Mouse (Mus musculus) liver, embryonic 12.5 days (tissue): Measurements from ENCODE around the gene Fam228a. TPM values are rescaled to one million over a fixed set of nuclear protein-coding genes. Genes with fewer than 3 reads are reported as not detected.
"Not testable (repeated sequence)": the region's sequence is repeated elsewhere in the genome, so short reads cannot be mapped to it uniquely, and the experiment has no call there.

Source experiments
- ATAC-seq: fragments of 200-750 bp; cut with Nextera tagmentation; 2 replicates; pipeline ENCODE4 v1.8.0; 2017; ENCODE audit warnings: moderate number of reproducible peaks, mild to moderate bottlenecking, moderate library complexity
- H3K27ac ChIP-seq: fragments of 300-500 bp; sonication (generic); 2 replicates; pipeline ENCODE4 v1.5.1; 2016; ENCODE audit warnings: mild to moderate bottlenecking
- H3K27me3 ChIP-seq: fragments of 300-500 bp; sonication (generic); replicated peaks from 2 replicates; pipeline ENCODE4 v1.6.1; 2016; ENCODE audit warnings: mild to moderate bottlenecking, moderate library complexity
- H3K36me3 ChIP-seq: fragments of 300-500 bp; sonication (generic); 2 replicates; pipeline ENCODE4 v1.6.1; 2016; ENCODE audit warnings: mild to moderate bottlenecking, moderate library complexity
- H3K4me1 ChIP-seq: fragments of 300-500 bp; sonication (generic); 2 replicates; pipeline ENCODE4 v1.6.1; 2016
- H3K4me2 ChIP-seq: fragments of 300-500 bp; sonication (generic); 2 replicates; pipeline ENCODE4 v1.6.1; 2016; ENCODE audit warnings: mild to moderate bottlenecking, moderate library complexity
- H3K4me3 ChIP-seq: fragments of 300-500 bp; sonication (generic); 2 replicates; pipeline ENCODE4 v1.5.1; 2016; ENCODE audit warnings: mild to moderate bottlenecking, moderate library complexity
- H3K9ac ChIP-seq: fragments of 300-500 bp; sonication (generic); 2 replicates; pipeline ENCODE4 v1.6.1; 2016; ENCODE audit warnings: mild to moderate bottlenecking, moderate library complexity
- H3K9me3 ChIP-seq: fragments of 300-500 bp; sonication (generic); replicated peaks from 2 replicates; pipeline ENCODE4 v1.6.1; 2016; ENCODE audit warnings: mild to moderate bottlenecking, moderate library complexity
- WGBS: fragments of 180-500 bp; shearing (Covaris S2); methylation state at CpG from one replicate; pipeline ENCODE4 v1.1.7; 2016; ENCODE audit not compliant: insufficient replicate concordance; 5-methylcytosine and 5-hydroxymethylcytosine counted together
- polyA plus RNA-seq: library from polyadenylated mRNA; unstranded; fragments of >200 nt; fragmentation: Nextera tagmentation; extraction: Ambion mirVana; gene quantifications from 2 replicates; pipeline ENCODE4 v1.2.1, GENCODE M21; 2016

Fam228a gene
- polyA plus RNA-seq, 1 experiment from 2014 or later, result 0.20 TPM

DNA sequence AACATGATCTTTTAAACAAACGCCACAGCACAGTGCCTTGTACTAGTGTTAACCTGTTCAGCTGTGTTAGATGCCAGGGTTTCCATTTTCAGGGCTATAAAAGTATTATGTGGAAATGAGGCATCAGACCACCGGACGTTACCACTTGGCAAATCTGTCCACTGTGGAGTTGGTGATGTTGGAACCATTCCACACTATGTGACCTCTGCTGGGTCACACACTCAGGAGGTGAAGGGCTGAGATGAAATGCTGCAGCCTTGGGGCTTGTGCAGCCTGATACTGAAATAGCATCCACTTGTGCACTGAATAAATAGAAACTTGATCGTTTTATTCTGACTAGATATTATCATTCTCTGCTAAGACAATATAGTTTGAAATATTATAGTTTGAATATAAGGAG, 24.9 kb downstream of the Fam228a start:
- ATAC-seq, result no peak
- Histone ChIP-seq H3K4me3 (no peak overlapping the region), H3K9me3 (no peaks in the 10 kb centered on the region), H3K27me3 (0 out of 2 replicates have a peak, but pooled peaks cover 3% of the 10 kb centered on the region), H3K9ac (no peak overlapping the region), H3K4me2 (no peak overlapping the region), H3K36me3 (peaks cover 48% of the 10 kb centered on the region), H3K27ac (no peak overlapping the region), H3K4me1 (peaks cover 42% of the 10 kb centered on the region)
- 81% methylated on average over 4 of the region's 4 CpGs for WGBS

DNA sequence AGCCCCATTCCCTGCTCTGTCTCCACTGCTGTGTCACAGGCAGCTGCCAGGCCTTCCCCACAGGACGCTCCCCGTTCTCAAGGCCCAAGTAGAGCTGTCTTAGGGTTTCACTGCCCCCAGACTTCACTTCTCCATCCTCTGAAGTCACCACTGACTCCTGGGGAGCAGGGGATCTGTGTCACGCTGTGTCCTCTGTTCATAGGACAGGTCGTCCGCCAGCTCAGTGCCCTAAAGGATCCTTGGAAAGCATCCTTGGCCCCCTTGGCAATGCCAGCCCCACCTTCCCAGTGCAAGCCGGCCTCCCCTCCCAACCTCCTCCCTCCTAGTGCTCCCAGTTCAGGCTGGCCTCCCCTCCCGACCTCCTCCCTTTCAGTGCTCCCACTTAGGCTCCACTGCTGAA, 28.3 kb downstream of the Fam228a start:
- H3K4me2 ChIP-seq, result no peak overlapping the region
- H3K4me3 ChIP-seq, result no peak overlapping the region
- peaks cover 8% of the 10 kb centered on the region for H3K4me1 ChIP-seq
- no peaks in the 10 kb centered on the region for H3K9me3 ChIP-seq
- 83% methylated on average over 7 of the region's 7 CpGs for WGBS
- H3K9ac ChIP-seq, result no peak overlapping the region
- peaks cover 73% of the 10 kb centered on the region for H3K36me3 ChIP-seq
- H3K27ac ChIP-seq, result no peak overlapping the region
- ATAC-seq, result no peak
- H3K27me3 ChIP-seq, result no peaks in the 10 kb centered on the region

DNA sequence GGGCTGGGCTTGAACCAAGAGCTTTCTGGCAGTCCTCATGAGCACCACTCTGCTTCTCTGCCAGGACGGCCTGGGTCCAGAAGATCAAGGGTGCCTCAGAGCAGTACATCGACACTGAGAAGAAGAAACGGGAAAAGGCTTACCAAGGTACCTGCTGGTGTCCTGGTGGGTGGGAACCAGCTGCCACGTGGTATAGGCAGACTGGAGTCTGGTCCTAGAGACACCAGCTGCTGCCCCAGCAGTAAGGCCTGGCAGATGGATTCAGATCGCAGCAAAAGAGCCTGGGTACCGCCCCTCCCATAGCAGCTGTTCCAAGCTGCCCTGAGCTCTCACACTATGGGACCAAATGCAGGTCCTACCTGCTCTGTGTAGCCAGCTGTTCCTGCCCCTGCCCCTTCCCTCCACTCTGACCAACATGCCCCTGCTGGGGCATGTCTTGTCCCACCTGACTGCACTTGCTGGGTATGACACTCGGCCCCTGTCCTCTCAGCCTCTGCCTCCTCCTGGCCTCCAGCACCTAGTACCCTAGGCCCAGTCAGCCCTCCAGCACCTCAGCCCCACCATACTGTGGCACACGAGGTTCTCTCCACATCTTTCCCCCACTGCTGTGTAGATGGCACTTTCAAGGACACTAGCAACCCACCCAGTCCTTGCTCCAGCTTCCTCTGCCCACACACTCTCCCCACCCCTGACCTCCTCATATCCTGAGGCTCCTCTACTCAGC, 29.2 kb downstream of the Fam228a start:
- Histone ChIP-seq H3K36me3 (peaks cover 73% of the 10 kb centered on the region), H3K27ac (no peak overlapping the region), H3K9me3 (no peaks in the 10 kb centered on the region), H3K4me3 (no peak overlapping the region), H3K27me3 (no peaks in the 10 kb centered on the region), H3K9ac (no peak overlapping the region), H3K4me1 (no peaks in the 10 kb centered on the region), H3K4me2 (no peak overlapping the region)
- 0 out of 2 replicates have a peak, but pooled peaks have one; percentile 27 for ATAC-seq
- WGBS, result 77% methylated on average over 8 of the region's 8 CpGs

DNA sequence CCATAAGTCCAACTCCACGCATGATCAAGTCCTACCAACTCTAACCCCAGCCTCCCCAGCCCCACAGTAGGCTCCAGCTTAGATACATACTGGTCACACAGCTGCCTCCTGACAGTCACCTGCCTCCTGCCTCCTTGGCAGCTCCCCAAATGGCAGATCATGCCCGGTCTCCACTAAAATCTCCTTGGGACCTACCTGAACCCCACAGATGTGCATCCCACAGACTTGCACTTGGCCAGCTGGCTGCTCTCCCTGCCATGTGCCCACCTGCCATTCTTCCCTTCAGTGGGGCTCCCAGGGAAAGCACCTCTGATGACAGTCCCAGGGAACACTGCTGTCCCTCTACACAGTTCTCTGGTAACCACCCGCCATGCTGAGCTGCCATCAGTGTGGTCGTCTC, 29.9 kb downstream of the Fam228a start:
- Histone ChIP-seq H3K36me3 (peaks cover 71% of the 10 kb centered on the region), H3K4me1 (no peaks in the 10 kb centered on the region), H3K27ac (no peak overlapping the region), H3K4me3 (no peak overlapping the region), H3K9me3 (no peaks in the 10 kb centered on the region), H3K4me2 (no peak overlapping the region), H3K9ac (no peak overlapping the region), H3K27me3 (no peaks in the 10 kb centered on the region)
- 71% methylated on average over 4 of the region's 4 CpGs for WGBS
- no peak for ATAC-seq

DNA sequence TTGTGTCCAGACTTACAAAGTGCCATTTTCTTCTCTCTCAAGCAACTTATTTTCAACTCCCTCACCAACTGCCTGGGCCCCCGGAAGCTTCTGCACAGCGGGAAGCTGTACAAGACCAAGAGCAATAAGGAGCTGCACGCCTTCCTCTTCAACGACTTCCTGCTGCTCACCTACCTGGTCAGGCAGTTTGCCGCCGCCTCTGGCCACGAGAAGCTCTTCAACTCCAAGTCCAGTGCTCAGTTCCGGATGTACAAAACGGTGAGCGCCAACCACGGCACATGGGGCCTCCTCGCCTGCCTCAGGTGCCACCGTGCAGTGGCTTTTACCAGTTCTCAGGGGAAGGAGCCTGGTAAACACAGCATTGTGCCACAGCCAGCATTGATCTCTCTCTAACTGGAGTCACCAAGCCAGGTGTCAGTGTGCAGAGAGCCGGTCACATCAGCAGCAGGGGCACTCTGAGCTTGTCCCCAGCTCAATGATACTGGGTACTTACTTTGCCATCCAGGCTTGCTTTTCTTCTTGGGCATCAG, 30.7 kb downstream of the Fam228a start:
- Histone ChIP-seq H3K9me3 (no peaks in the 10 kb centered on the region), H3K4me2 (no peak overlapping the region), H3K27ac (no peak overlapping the region), H3K36me3 (peaks cover 66% of the 10 kb centered on the region), H3K9ac (no peak overlapping the region), H3K4me1 (no peaks in the 10 kb centered on the region), H3K27me3 (no peaks in the 10 kb centered on the region), H3K4me3 (no peak overlapping the region)
- 89% methylated on average over 14 of the region's 14 CpGs for WGBS
- ATAC-seq, result no peak

DNA sequence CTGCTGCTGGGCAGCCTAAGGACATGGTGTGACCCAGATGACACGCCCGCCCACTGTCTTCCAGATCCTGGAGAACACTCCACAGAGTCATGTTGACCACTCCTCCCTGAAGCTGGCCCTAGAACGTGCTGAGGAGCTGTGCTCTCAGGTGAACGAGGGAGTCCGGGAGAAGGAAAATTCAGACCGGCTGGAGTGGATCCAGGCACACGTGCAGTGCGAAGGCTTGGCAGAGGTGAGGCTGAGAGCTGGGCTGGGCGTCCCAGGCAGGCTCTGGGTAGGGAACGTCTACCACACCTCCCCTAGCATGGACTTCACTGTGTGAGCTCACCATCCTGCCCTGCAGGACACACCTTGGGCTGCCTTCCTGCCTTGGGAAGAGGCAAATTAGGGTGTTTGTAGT, 31.3 kb downstream of the Fam228a start:
- WGBS, result 80% methylated on average over 10 of the region's 10 CpGs

DNA sequence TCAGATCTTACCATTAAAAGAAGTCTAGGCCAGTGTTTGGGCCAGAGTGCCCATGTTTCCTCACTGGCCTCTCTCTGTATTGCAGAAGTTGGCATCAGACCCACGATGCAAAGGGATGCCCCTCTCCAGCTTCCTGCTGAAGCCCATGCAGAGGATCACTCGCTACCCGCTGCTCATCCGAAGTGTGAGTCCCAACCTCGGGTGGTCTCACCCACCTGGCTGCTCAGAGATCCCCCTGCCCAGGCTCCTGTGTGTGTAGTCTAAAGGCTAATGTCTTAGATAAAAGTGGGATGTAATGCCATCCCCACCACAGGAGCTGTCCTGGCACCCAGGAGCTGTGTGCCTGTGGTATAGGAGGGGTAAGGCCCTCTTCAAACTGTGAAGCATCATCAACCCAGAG, 32.1 kb downstream of the Fam228a start:
- Histone ChIP-seq H3K27ac (no peak overlapping the region), H3K4me1 (no peaks in the 10 kb centered on the region), H3K9ac (no peak overlapping the region), H3K27me3 (no peaks in the 10 kb centered on the region), H3K4me3 (no peak overlapping the region), H3K9me3 (no peaks in the 10 kb centered on the region), H3K36me3 (peaks cover 67% of the 10 kb centered on the region), H3K4me2 (no peak overlapping the region)
- no peak for ATAC-seq
- WGBS, result 76% methylated on average over 5 of the region's 5 CpGs

More for the DNA sequence above, 31.3 kb downstream of the Fam228a start:
- Histone ChIP-seq H3K36me3 (peaks cover 66% of the 10 kb centered on the region), H3K27me3 (no peaks in the 10 kb centered on the region), H3K4me3 (no peak overlapping the region), H3K4me1 (no peaks in the 10 kb centered on the region), H3K4me2 (no peak overlapping the region), H3K27ac (no peak overlapping the region), H3K9ac (no peak overlapping the region), H3K9me3 (no peaks in the 10 kb centered on the region)
- ATAC-seq, result no peak

DNA sequence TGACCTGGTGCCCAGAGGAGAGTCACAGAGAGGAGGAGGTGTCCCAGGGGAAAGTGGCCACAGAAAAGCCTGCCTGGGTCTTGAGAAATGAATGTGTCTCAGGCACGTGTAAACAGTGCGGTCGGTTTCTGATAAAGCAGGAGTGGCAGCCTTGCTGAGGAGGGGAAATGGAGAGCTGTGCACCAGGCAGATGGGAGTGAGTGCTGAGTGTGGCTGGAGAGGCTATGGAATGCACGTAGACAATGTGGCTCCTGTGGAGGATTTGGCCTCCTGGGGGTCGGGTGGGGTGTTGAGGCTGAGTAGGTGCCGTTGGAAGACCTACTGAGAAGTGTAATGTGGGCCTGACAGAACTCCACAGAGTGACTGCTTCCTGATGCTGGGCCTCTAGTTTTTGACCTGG, 32.6 kb downstream of the Fam228a start:
- 50% methylated on average over 6 of the region's 6 CpGs for WGBS
- not testable (repeated sequence) for H3K4me1 ChIP-seq, ATAC-seq, H3K27me3 ChIP-seq, H3K9me3 ChIP-seq, H3K27ac ChIP-seq, H3K4me3 ChIP-seq, H3K9ac ChIP-seq, H3K4me2 ChIP-seq
- H3K36me3 ChIP-seq, result peaks cover 68% of the 10 kb centered on the region

DNA sequence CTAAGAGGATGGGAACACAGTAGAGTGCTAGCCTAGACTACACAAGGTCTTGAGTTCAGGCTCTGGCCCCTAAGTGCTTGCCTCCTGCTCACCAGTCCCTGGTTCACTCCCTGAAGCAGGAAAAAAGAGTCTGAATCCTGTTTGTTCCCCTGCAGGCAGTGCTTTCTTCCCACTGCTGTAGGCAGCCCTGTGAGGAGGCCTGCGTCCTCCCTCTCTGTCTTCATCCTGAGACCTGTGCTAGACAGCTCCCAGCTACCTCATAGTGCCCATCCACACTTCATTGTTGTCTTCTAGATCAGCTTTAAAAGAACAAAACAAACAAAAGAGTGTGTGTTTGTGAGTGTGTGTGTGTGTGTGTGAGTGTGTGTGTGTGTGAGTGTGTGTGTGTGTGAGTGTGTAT, 43.7 kb downstream of the Fam228a start:
- H3K27ac ChIP-seq, result no peak overlapping the region
- no peak overlapping the region for H3K4me2 ChIP-seq
- no peaks in the 10 kb centered on the region for H3K27me3 ChIP-seq
- no peak for ATAC-seq
- H3K36me3 ChIP-seq, result peaks cover 31% of the 10 kb centered on the region
- no peaks in the 10 kb centered on the region for H3K9me3 ChIP-seq
- H3K4me3 ChIP-seq, result no peak overlapping the region
- peaks cover 20% of the 10 kb centered on the region for H3K4me1 ChIP-seq
- H3K9ac ChIP-seq, result no peak overlapping the region
- WGBS, result 90% methylated on average over 1 of the region's 1 CpGs

DNA sequence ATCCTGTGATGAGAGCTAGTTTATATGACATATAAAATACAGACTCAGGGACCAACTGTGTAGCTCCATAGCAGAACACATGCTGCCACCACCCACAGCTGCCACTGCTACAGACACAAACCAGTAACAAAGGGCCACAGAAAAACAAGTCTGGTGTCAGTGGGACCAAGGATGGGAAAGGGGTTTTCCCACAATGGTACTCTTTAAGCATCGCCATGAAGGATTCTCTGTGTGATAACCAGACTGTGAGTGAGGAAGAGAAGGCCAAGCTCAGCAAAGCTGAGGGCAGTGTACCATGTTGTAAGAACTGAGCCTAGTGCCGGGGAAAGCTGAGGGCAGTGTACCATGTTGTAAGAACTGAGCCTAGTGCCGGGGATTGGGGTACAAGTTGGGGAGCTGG, 47.0 kb downstream of the Fam228a start:
- Histone ChIP-seq H3K4me1 (peaks cover 15% of the 10 kb centered on the region), H3K9ac (no peak overlapping the region), H3K9me3 (no peaks in the 10 kb centered on the region), H3K36me3 (peaks cover 20% of the 10 kb centered on the region), H3K4me3 (no peak overlapping the region), H3K27me3 (no peaks in the 10 kb centered on the region), H3K4me2 (no peak overlapping the region), H3K27ac (0 out of 2 replicates have a peak overlapping the region, but pooled peaks have one; percentile 40)
- ATAC-seq, result no peak
- WGBS, result 91% methylated on average over 3 of the region's 3 CpGs

DNA sequence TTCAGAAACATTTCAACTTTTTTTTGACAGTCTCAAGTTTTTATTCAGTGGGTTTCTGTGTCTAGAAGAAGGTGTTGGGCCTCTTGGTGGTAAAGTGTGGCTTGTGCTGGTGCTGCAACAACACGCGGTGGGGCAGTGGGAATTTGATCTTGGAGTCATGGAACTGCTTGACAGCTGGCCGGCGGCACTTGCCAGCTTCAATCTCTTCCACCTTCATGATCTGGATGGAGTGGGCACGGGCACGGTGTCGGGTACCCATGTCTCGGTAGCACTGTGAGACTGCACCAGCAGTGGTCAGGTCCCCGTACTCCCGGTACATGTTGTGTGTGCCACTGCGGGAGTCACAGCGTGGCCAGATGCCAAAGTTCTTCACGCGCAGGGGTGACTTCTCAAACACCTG, 48.9 kb downstream of the Fam228a start:
- Histone ChIP-seq H3K9ac (no peak overlapping the region), H3K4me3 (no peak overlapping the region), H3K36me3 (peaks cover 20% of the 10 kb centered on the region), H3K27ac (no peak overlapping the region), H3K9me3 (no peaks in the 10 kb centered on the region), H3K4me1 (peaks cover 15% of the 10 kb centered on the region), H3K4me2 (no peak overlapping the region), H3K27me3 (no peaks in the 10 kb centered on the region)
- 93% methylated on average over 14 of the region's 14 CpGs for WGBS
- no peak for ATAC-seq

DNA sequence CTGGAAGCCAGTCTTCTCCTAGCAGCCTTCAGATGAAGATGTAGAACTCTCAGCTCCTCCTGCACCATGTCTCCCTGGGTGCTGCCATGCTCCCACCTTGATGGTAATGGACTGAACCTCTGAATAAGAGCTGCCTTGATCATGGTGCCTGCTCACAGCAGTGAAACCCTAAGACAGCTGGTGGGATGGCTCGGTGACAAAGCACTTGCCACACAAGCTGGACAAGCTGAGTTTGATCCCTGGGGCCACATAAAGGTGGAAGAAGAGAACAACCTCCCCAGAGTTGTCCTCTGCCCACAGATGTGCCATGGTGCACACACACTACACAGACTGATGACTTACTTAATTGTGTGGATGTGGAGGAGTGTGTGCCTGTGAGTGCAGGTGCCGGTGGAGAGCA, 49.8 kb downstream of the Fam228a start:
- Histone ChIP-seq H3K4me3 (no peak overlapping the region), H3K9ac (no peak overlapping the region), H3K4me1 (peaks cover 22% of the 10 kb centered on the region), H3K4me2 (no peak overlapping the region), H3K36me3 (peaks cover 28% of the 10 kb centered on the region), H3K27ac (no peak overlapping the region), H3K27me3 (no peaks in the 10 kb centered on the region), H3K9me3 (no peaks in the 10 kb centered on the region)
- WGBS, result 80% methylated on average over 2 of the region's 2 CpGs
- no peak for ATAC-seq

DNA sequence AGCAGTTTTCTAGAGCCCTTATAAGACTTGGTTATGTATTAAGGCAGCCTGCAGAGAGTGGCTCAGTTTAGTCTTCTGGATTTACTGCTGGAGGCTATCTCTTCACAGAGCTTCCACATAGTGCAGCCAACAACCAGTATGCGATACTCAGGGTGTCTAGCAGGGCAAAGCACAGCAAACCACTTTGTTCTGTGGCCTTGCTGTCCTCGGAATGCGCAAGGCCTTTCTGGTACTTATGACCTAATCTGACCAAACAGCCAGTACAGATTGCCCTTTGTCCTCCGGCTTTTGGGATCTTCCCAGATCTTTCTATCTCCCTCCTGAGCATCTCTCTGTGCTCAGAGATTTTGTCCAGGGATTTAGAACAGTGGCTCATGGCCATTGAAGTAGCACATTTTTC, 52.8 kb downstream of the Fam228a start:
- H3K4me3 ChIP-seq, result no peak overlapping the region
- peaks cover 44% of the 10 kb centered on the region for H3K4me1 ChIP-seq
- H3K4me2 ChIP-seq, result no peak overlapping the region
- ATAC-seq, result no peak
- H3K27me3 ChIP-seq, result no peaks in the 10 kb centered on the region
- H3K9ac ChIP-seq, result no peak overlapping the region
- peaks cover 28% of the 10 kb centered on the region for H3K36me3 ChIP-seq
- 82% methylated on average over 4 of the region's 4 CpGs for WGBS
- H3K9me3 ChIP-seq, result no peaks in the 10 kb centered on the region
- H3K27ac ChIP-seq, result no peak overlapping the region
